Mouse (Mus musculus) cerebellum, adult 18-20 months (tissue): ENCODE data around the gene Tcp10b.
"Not testable (repeated sequence)": the region's sequence is repeated elsewhere in the genome, so short reads cannot be mapped to it uniquely, and the experiment has no call there.

Experiments
- DNase-seq, 2 experiments: peaks; one replicate each; pipeline ENCODE4 v3.0.0; 2021

The Tcp10b gene

DNA sequence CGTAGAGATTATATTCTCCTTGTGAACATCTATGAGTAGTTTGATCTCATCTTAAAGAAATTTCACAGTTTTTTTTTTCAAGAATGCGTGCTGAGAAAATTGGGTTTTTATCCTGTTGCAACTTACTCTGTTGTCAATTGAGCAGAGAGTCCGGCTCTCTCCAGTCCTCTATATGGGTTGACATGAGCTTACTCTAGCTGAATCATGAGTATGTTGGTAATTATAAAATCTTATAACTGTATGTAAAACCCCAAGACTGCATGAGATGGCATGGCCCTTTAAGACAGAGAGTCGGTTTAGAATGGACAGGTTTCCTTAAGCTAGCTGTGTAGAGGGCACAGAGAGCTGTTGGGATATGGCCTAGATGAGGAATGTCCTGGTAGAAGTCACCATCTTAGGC, at the start of gene Tcp10b:
TSS of gene Tcp10b (plus strand) at position 301 of the 400 bp plus-strand sequence.
- not testable (repeated sequence) for DNase-seq

DNA sequence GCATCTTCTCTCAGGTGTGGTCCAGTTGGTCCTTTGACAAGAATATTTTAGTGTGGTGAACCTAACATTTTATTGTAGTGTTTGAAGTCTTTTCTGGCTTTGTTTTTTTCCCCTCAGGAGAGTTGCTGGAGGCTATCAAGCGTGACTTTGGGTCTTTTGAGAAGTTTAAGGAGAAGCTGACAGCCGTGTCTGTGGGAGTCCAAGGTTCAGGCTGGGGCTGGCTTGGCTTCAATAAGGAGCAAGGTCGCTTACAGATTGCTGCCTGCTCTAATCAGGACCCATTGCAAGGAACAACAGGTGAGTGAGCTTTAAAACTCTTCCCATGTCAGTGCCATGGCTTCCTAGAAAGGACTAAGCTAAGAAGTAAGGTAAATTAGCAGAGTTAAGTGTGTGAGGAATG, 47.6 kb upstream of the Tcp10b start:
- no peak for DNase-seq

- DNase-seq = not testable (repeated sequence)
These were observed 24.2 kb upstream of the Tcp10b start for GRCm38 (mm10) chr17:13036627-13037192.

GRCm38 (mm10) chr17:13043846-13044673, 16.8 kb upstream of the Tcp10b start:
- DNase-seq = peak; percentile 34 to 38

GRCm38 (mm10) chr17:13052124-13052813, 8.6 kb upstream of the Tcp10b start, which contains the start of gene Gpr31b:
Gene Gpr31b, minus strand, starts transcription at chr17:13052296.
- DNase-seq = not testable (repeated sequence)

GRCm38 (mm10) chr17:13062882-13063281, 2.0 kb downstream of the Tcp10b start:
- not testable (repeated sequence) for DNase-seq

GRCm38 (mm10) chr17:13067864-13068385, 7.0 kb downstream of the Tcp10b start:
- not testable (repeated sequence) for DNase-seq

DNA sequence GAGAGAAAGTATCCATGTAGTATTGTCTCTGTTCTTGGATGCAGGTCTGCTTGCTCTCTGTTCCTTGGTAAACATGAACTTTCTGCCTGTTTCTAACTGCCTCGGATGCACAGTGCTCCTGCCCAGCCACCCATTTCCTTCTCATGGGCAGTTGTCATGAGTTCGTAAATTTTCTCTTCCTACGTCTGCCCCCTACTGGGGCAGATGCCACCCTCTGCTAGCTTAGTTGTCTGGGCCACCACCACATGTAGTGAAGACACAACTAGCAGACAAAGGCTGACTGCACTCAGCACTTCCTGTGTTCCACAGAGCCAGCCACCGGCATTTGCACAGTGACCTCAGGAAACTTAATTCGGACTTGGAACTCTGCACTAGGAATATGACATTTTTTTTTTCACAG, 8.3 kb downstream of the Tcp10b start:
- DNase-seq = not testable (repeated sequence)

DNA sequence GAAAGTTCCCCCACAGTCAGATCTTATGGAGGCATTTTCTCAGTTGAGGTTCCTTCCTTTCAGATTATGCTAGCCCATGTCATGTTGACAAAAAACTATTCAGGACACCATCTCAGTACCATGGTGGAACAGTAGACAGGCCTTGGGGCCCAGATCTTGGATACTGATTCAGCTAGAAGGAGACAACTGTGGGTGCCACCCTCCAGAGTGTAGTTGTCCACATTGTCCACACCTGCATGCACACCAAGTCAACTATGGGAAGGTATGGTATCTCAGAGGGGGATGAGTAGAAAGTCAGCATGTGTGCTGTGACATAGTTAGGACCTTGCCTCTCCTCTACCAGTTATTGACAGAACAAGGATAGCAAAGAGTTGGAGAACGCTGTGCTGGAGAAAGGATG, 30.6 kb downstream of the Tcp10b start:
- not testable (repeated sequence) for DNase-seq

- not testable (repeated sequence) for DNase-seq
These were observed 31.3 kb downstream of the Tcp10b start for GRCm38 (mm10) chr17:13092100-13092764.

DNA sequence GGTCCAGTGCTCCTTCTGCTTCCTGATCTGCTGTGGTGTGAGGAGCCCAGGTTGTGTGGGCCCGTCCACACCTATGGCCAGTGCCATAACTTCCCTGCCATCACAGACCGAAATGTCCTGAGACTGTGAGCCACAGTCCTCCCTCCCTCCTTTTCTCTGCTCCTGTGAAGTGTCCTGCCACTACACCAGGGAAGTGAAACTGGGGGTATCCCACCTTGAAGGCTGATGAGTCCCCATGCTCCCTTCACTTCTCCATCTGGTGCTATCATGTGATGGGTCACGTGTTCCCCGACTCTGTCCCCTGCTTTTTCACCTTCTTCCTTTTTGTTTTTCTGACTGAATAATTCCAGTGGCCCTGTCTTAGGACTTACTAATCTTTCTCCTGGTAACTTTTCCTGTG, 32.1 kb downstream of the Tcp10b start:
- DNase-seq = not testable (repeated sequence)

DNA sequence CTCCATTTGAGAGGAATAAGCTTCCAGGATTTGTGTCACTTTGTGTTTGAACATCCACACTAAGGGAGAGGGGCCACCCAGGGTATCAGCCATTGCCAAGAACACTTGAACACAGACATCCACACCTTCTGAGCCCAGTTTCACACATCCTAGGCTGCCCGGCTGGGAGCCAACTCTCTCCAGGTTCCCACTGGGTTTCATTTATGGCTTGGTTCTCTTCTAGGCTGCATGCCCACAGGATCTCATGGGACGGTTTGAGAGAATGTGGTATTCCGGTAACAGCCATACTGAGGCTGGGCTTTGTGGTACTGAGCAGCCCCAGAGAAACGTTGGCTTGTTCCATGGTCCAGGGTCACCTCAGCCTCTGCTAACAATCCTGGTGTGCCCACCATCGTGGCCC, 45.7 kb downstream of the Tcp10b start:
- DNase-seq = peak; percentile 3 to 14

DNA sequence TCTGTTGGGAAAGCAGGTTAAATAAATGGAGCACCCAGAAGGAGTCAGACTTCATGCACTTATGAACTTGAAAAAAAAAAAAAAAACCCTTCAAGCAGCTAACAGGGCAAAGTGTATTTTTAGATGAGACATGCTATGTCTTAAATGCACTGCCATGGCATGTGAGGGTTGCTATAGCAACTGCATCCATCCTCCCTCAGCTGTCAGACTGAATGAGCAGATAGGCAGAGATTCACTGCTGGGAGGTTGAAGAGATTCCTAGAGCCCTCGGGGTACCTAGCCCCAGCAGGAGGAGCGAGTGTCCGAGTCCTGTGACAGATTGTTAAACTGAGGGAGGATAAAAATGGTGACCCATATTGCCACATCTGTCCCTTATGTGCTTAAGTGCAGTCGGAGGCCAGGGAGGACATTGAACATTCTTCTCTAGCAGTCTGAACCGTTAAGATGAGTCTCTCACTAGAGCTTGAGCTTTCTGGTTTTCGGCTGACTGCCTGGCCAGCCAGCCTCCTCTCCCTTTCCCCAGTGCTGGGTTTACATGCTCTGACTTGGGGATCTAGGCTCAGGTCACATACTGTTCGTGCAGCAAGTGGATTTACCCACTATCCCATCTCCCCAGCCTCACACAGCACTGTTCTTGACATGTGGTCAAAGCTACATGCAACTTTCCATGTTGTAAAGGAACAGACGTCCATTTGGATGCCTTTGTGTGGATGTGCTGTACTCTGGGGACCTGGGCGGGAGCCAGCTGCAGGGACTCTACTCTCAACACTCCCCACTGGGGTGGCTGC, 51.8 kb downstream of the Tcp10b start:
- DNase-seq = not testable (repeated sequence)

DNA sequence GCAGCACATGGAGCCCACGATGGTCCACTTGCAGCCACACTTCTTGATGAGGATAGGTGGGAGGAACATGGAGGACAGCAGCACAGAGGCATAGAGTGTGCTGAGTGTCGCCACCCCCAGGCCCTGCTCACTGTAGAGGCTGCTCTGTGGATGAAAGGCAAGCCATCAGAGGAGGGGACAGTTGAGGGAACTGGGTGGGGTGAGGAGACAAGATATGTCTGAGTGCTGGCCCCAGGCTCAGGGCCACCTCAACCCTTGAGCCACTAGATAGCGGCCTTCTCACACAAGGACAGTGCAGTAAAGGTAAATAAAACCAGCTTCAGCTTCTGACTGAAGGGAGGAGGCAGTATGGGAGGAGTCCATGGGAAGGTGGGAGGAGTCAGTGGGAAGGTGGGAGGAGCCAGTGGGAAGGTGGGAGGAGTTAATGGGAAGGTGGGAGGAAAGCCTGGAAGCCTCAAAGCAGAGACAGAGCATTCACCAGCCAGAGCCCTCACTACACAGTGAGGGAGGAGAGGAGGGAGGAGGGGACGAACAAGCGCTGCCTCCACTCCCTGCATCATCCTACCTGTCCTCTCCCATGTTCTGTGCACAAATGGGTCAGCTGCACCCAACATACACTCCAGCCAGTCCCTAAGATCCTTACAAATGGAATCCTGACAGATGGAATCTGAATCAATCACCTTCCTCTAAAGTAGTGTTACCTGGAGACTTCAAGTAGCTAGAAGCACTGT, 62.6 kb downstream of the Tcp10b start:
- not testable (repeated sequence) for DNase-seq

GRCm38 (mm10) chr17:13124241-13124640, 63.3 kb downstream of the Tcp10b start:
- DNase-seq = not testable (repeated sequence)

DNA sequence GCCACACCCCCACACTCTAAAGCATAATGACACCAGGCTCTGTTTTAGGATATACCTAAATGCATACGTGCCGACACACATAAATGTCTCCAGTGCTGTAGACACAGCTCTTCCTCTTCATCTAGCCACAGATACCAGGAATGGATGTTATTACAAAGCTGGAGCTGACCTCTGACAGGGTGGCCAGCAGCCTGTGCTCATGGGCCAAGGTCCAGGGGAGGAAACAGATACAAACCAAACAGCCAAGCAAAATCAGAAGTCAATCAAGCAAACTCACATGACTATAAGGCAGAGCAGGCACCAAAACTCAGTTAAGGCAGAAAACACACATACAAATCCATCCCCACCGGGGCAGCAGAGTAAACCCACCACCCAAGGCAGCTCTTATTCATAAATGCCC, 68.4 kb downstream of the Tcp10b start:
- DNase-seq = not testable (repeated sequence)

DNA sequence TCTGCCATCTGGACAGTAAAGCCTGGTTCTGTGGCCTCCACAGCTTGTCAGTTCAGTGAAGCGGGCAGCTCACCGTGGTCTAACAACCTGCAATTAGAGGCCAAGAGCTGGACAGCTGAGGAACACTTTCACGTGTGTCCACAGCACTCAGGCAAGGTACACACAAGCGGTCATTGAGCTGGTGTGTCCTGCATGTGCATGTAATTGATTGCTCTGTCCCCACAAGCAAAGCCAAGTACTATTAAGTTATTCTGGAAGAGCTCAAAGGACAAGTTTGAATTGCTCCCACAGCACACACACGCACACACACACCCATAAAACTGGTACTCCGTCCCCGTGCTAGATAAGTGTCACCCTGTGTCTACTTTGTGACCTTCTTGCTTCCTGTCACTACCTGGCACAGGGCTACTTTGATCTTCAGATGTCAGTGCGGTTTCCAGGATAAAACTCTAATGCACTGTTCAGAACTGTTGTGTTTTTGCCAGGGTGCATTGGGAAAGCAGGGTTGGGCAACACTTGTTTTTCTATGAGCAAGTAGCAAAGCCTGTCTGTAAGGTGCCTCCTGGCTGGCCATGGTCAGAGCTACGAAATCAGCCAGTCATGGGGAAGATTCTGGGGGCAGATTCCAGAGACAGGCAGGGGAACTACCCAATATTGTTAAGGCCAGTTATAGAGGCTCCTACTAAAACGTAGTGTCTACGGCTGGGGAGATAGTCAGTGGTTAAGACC, 69.0 kb downstream of the Tcp10b start:
- not testable (repeated sequence) for DNase-seq

DNA sequence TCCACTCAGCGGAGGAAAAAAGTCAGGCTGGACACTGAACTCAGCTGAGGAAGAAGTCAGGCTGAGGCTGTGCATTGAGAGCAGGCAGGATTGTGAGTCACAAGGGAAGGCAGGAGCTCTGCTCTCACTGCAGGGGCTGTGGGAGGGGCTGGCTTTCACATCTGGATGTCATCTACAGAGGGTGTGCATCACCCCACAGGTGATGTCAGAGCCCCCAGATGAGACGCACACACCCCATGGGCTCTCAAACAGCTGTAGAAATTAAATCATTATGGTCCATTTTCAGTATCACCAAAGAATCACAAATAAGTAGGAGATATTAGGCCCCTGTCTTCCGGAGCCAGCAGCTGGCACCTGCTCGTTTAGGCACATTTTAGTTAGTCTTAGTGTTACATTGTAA, 70.8 kb downstream of the Tcp10b start, which contains the start of gene Unc93a:
TSS of gene Unc93a (minus strand) at position 101 of the 400 bp plus-strand sequence.
- DNase-seq = not testable (repeated sequence)
